Mouse (Mus musculus) C2C12 (cell line): ENCODE measurements around the gene 9130213A22Rik.

Source experiments
- CTCF ChIP-seq: IDR thresholded peaks from one replicate; pipeline ENCODE4 v1.5.1; 2011; ENCODE audit not compliant: control insufficient read depth, insufficient read depth, insufficient read length
- MAX ChIP-seq: IDR thresholded peaks from one replicate; pipeline ENCODE4 v1.6.1; 2011; ENCODE audit warnings: mild to moderate bottlenecking, control low read depth

- TF ChIP-seq CTCF: no peak
- TF ChIP-seq MAX: no peak
These were observed 3.3 kb upstream of the 9130213A22Rik start, which contains the start of gene Aloxe3 for GRCm38 (mm10) chr11:69125852-69125918.
